Mouse (Mus musculus): ENCODE data around the gene Prr5l. TPM values are rescaled to one million over a fixed set of nuclear protein-coding genes. Genes with fewer than 3 reads are reported as not detected.
A peak's percentile ranks its signal among the peaks of the same experiment; 100 is the strongest.
"Not testable (repeated sequence)": the region's sequence is repeated elsewhere in the genome, so short reads cannot be mapped to it uniquely, and the experiment has no call there.

The Prr5l gene
- polyA plus RNA-seq, 1 experiment from 2014 or later = 25.2 TPM

GRCm38 (mm10) chr2:101746537-101746936 is 136.3 kb downstream of the Prr5l start:
- WGBS = 91% methylated on average over 7 of the region's 7 CpGs
- no peak overlapping the region for H3K27ac ChIP-seq (replicated peaks)
- peaks cover 35% of the 10 kb centered on the region for H3K36me3 ChIP-seq
- H3K4me1 ChIP-seq = peaks cover 12% of the 10 kb centered on the region
- no peak overlapping the region for H3K4me3 ChIP-seq
- no peaks in the 10 kb centered on the region for H3K9me3 ChIP-seq (replicated peaks)
- DNase-seq (ENCODE audit: low spot score) = no peak
- H3K27me3 ChIP-seq (ENCODE audit: low read depth, poor library complexity, severe bottlenecking) = no peaks in the 10 kb centered on the region

GRCm38 (mm10) chr2:101745656-101746055 is 137.2 kb downstream of the Prr5l start:
- H3K4me3 ChIP-seq; H3K27me3 ChIP-seq (ENCODE audit: low read depth, poor library complexity, severe bottlenecking); H3K4me1 ChIP-seq; DNase-seq (ENCODE audit: low spot score); H3K9me3 ChIP-seq (replicated peaks); H3K27ac ChIP-seq (replicated peaks): not testable (repeated sequence)
- WGBS = 80% methylated on average over 1 of the region's 2 CpGs
- peaks cover 40% of the 10 kb centered on the region for H3K36me3 ChIP-seq

GRCm38 (mm10) chr2:101742072-101742860 is 140.6 kb downstream of the Prr5l start:
- Histone ChIP-seq H3K36me3 (peaks cover 51% of the 10 kb centered on the region), H3K4me3 (no peak overlapping the region), H3K9me3 (replicated peaks) (no peaks in the 10 kb centered on the region), H3K4me1 (0 out of 2 replicates have a peak, but pooled peaks cover 6% of the 10 kb centered on the region), H3K27ac (replicated peaks) (no peak overlapping the region), H3K27me3 (ENCODE audit: low read depth, poor library complexity, severe bottlenecking) (no peaks in the 10 kb centered on the region)
- WGBS = 92% methylated on average over 7 of the region's 7 CpGs
- DNase-seq (ENCODE audit: low spot score) = no peak

- H3K9me3 ChIP-seq (replicated peaks) = no peaks in the 10 kb centered on the region
- peaks cover 50% of the 10 kb centered on the region for H3K36me3 ChIP-seq
- H3K4me1 ChIP-seq = 0 out of 2 replicates have a peak, but pooled peaks cover 6% of the 10 kb centered on the region
- no peak for DNase-seq (ENCODE audit: low spot score)
- no peak overlapping the region for H3K4me3 ChIP-seq
- WGBS = 80% methylated on average over 8 of the region's 8 CpGs
- no peak overlapping the region for H3K27ac ChIP-seq (replicated peaks)
- no peaks in the 10 kb centered on the region for H3K27me3 ChIP-seq (ENCODE audit: low read depth, poor library complexity, severe bottlenecking)
Measured at GRCm38 (mm10) chr2:101741653-101742052, 141.2 kb downstream of the Prr5l start.

GRCm38 (mm10) chr2:101739914-101740313 is 142.9 kb downstream of the Prr5l start:
- H3K9me3 ChIP-seq (replicated peaks) = no peaks in the 10 kb centered on the region
- 84% methylated on average over 5 of the region's 5 CpGs for WGBS
- no peak for DNase-seq (ENCODE audit: low spot score)
- H3K27me3 ChIP-seq (ENCODE audit: low read depth, poor library complexity, severe bottlenecking) = no peaks in the 10 kb centered on the region
- H3K4me3 ChIP-seq = no peak overlapping the region
- H3K4me1 ChIP-seq = 0 out of 2 replicates have a peak, but pooled peaks cover 6% of the 10 kb centered on the region
- H3K36me3 ChIP-seq = peaks cover 42% of the 10 kb centered on the region
- no peak overlapping the region for H3K27ac ChIP-seq (replicated peaks)

GRCm38 (mm10) chr2:101733564-101733963 is 149.3 kb downstream of the Prr5l start:
- 86% methylated on average over 3 of the region's 3 CpGs for WGBS
- H3K27ac ChIP-seq (replicated peaks) = no peak overlapping the region
- H3K9me3 ChIP-seq (replicated peaks) = no peaks in the 10 kb centered on the region
- no peak for DNase-seq (ENCODE audit: low spot score)
- H3K4me3 ChIP-seq = no peak overlapping the region
- H3K36me3 ChIP-seq = peaks cover 65% of the 10 kb centered on the region
- peaks cover 12% of the 10 kb centered on the region for H3K4me1 ChIP-seq
- H3K27me3 ChIP-seq (ENCODE audit: low read depth, poor library complexity, severe bottlenecking) = no peaks in the 10 kb centered on the region

GRCm38 (mm10) chr2:101732777-101733210 is 150.0 kb downstream of the Prr5l start:
- Histone ChIP-seq H3K9me3 (replicated peaks) (no peaks in the 10 kb centered on the region), H3K27me3 (ENCODE audit: low read depth, poor library complexity, severe bottlenecking) (no peaks in the 10 kb centered on the region), H3K4me3 (no peak overlapping the region), H3K36me3 (peaks cover 65% of the 10 kb centered on the region), H3K27ac (replicated peaks) (no peak overlapping the region), H3K4me1 (peaks cover 15% of the 10 kb centered on the region)
- DNase-seq (ENCODE audit: low spot score) = no peak
- WGBS = 92% methylated on average over 10 of the region's 10 CpGs

GRCm38 (mm10) chr2:101730972-101731371 is 151.9 kb downstream of the Prr5l start:
- Histone ChIP-seq H3K4me3 (no peak overlapping the region), H3K36me3 (peaks cover 70% of the 10 kb centered on the region), H3K27me3 (ENCODE audit: low read depth, poor library complexity, severe bottlenecking) (no peaks in the 10 kb centered on the region), H3K4me1 (peaks cover 27% of the 10 kb centered on the region), H3K9me3 (replicated peaks) (no peaks in the 10 kb centered on the region), H3K27ac (replicated peaks) (0 out of 2 replicates have a peak overlapping the region, but pooled peaks have one; percentile 28)
- no peak for DNase-seq (ENCODE audit: low spot score)

GRCm38 (mm10) chr2:101729472-101729871 is 153.4 kb downstream of the Prr5l start:
- Histone ChIP-seq H3K4me1 (peaks cover 35% of the 10 kb centered on the region), H3K36me3 (peaks cover 63% of the 10 kb centered on the region), H3K27ac (replicated peaks) (0 out of 2 replicates have a peak overlapping the region, but pooled peaks have one; percentile 52), H3K9me3 (replicated peaks) (no peaks in the 10 kb centered on the region), H3K27me3 (ENCODE audit: low read depth, poor library complexity, severe bottlenecking) (no peaks in the 10 kb centered on the region), H3K4me3 (no peak overlapping the region)
- no peak for DNase-seq (ENCODE audit: low spot score)
- 79% methylated on average over 1 of the region's 1 CpGs for WGBS

GRCm38 (mm10) chr2:101727787-101728186 is 155.0 kb downstream of the Prr5l start:
- no peaks in the 10 kb centered on the region for H3K9me3 ChIP-seq (replicated peaks)
- no peak for DNase-seq (ENCODE audit: low spot score)
- no peak overlapping the region; the same call in 1 of the 2 replicates for H3K27ac ChIP-seq (replicated peaks)
- H3K4me3 ChIP-seq = no peak overlapping the region
- no peaks in the 10 kb centered on the region for H3K27me3 ChIP-seq (ENCODE audit: low read depth, poor library complexity, severe bottlenecking)
- H3K4me1 ChIP-seq = peaks cover 52% of the 10 kb centered on the region
- H3K36me3 ChIP-seq = peaks cover 46% of the 10 kb centered on the region

- no peaks in the 10 kb centered on the region for H3K27me3 ChIP-seq (ENCODE audit: low read depth, poor library complexity, severe bottlenecking)
- 40% methylated on average over 10 of the region's 10 CpGs for WGBS
- H3K4me1 ChIP-seq = peaks cover 53% of the 10 kb centered on the region
- H3K4me3 ChIP-seq = peak overlapping the region; percentile 21
- peak; percentile 35 for DNase-seq (ENCODE audit: low spot score)
- H3K9me3 ChIP-seq (replicated peaks) = no peaks in the 10 kb centered on the region
- H3K27ac ChIP-seq (replicated peaks) = peak overlapping the region; percentile 97
- H3K36me3 ChIP-seq = peaks cover 38% of the 10 kb centered on the region
Measured at GRCm38 (mm10) chr2:101723333-101723881, 159.4 kb downstream of the Prr5l start.

- H3K4me3 ChIP-seq = peak overlapping the region; percentile 21
- H3K27ac ChIP-seq (replicated peaks) = peak overlapping the region; percentile 97
- peaks cover 49% of the 10 kb centered on the region for H3K4me1 ChIP-seq
- no peaks in the 10 kb centered on the region for H3K27me3 ChIP-seq (ENCODE audit: low read depth, poor library complexity, severe bottlenecking)
- peak; percentile 87 for DNase-seq (ENCODE audit: low spot score)
- 13% methylated on average over 8 of the region's 8 CpGs for WGBS
- peaks cover 32% of the 10 kb centered on the region for H3K36me3 ChIP-seq
- H3K9me3 ChIP-seq (replicated peaks) = no peaks in the 10 kb centered on the region
Measured at GRCm38 (mm10) chr2:101722370-101723332, 160.2 kb downstream of the Prr5l start.
